Mouse (Mus musculus) midbrain, embryonic 11.5 days (tissue): Measurements from ENCODE around the gene Rwdd2a. TPM values are rescaled to one million over a fixed set of nuclear protein-coding genes. Genes with fewer than 3 reads are reported as not detected.

Experiments
- ATAC-seq: fragments of 200-750 bp; cut with Nextera tagmentation; 2 replicates; pipeline ENCODE4 v1.8.0; 2017; ENCODE audit warnings: moderate TSS enrichment, moderate library complexity; ENCODE audit not compliant: low FRiP score
- DNase-seq: peaks from one replicate; pipeline ENCODE4 v3.0.0; 2015; ENCODE audit warnings: low spot score; ENCODE audit errors: missing footprints
- H3K27ac ChIP-seq: fragments of 300-500 bp; sonication (generic); 2 replicates; pipeline ENCODE4 v1.5.1; 2014; ENCODE audit warnings: low read depth, low read length
- H3K27me3 ChIP-seq: fragments of 300-500 bp; sonication (generic); 2 replicates; pipeline ENCODE4 v1.6.1; 2014; ENCODE audit warnings: mild to moderate bottlenecking, low read length, moderate library complexity, mixed read lengths; ENCODE audit not compliant: control insufficient read depth, insufficient read depth
- H3K36me3 ChIP-seq: fragments of 300-500 bp; sonication (generic); 2 replicates; pipeline ENCODE4 v1.6.1; 2014; ENCODE audit warnings: mild to moderate bottlenecking, low read length, moderate library complexity, mixed read lengths; ENCODE audit not compliant: control insufficient read depth, insufficient read depth
- H3K4me1 ChIP-seq: fragments of 300-500 bp; sonication (generic); 2 replicates; pipeline ENCODE4 v1.6.1; 2014; ENCODE audit warnings: low read length; ENCODE audit not compliant: control insufficient read depth, insufficient read depth
- H3K4me2 ChIP-seq: fragments of 300-500 bp; sonication (generic); 2 replicates; pipeline ENCODE4 v1.6.1; 2014; ENCODE audit warnings: mild to moderate bottlenecking, moderate library complexity
- H3K4me3 ChIP-seq: fragments of 300-500 bp; sonication (generic); 2 replicates; pipeline ENCODE4 v1.5.1; 2014; ENCODE audit warnings: low read depth, low read length
- H3K9ac ChIP-seq: fragments of 300-500 bp; sonication (generic); 2 replicates; pipeline ENCODE4 v1.6.1; 2014; ENCODE audit warnings: low read length
- H3K9me3 ChIP-seq: fragments of 300-500 bp; sonication (generic); 2 replicates; pipeline ENCODE4 v1.6.1; 2016; ENCODE audit warnings: low read length; ENCODE audit not compliant: control insufficient read depth
- WGBS: fragments of 180-500 bp; shearing (Covaris S2); extraction: QIAGEN DNeasy Blood & Tissue Kit; methylation state at CpG from one replicate; pipeline ENCODE4 v1.1.7; 2014; 5-methylcytosine and 5-hydroxymethylcytosine counted together
- polyA plus RNA-seq: library from polyadenylated mRNA; unstranded; fragments of >200 nt; fragmentation: Nextera tagmentation; extraction: Ambion mirVana; gene quantifications from 2 replicates; pipeline ENCODE4 v1.2.1, GENCODE M21; 2014

Gene Rwdd2a
- 5.1 and 5.2 TPM in 2 replicates for polyA plus RNA-seq

GRCm38 (mm10) chr9:86571540-86572135, at the start of gene Rwdd2a, which contains the start of gene Pgm3:
Gene Rwdd2a (plus strand): TSS chr9:86571991.
Gene Pgm3 (minus strand): TSS chr9:86571842.
- WGBS: under 1% methylated on average over 59 of the region's 59 CpGs
- Histone ChIP-seq H3K4me2 (peak within 1 kb of the TSS; percentile 99), H3K27ac (no peak within 1 kb of the TSS), H3K9me3 (no peaks in the 10 kb centered on the region), H3K4me3 (peak within 1 kb of the TSS; percentile 74), H3K27me3 (no peaks in the 10 kb centered on the region), H3K9ac (peak within 1 kb of the TSS; percentile 71), H3K4me1 (peaks cover 11% of the 10 kb centered on the region; the same call in 1 of the 2 replicates), H3K36me3 (no peaks in the 10 kb centered on the region)
- ATAC-seq (peak; percentile 99), DNase-seq (peak; percentile 100)

GRCm38 (mm10) chr9:86522335-86522734, 49.5 kb upstream of the Rwdd2a start:
- Histone ChIP-seq H3K4me3 (no peak overlapping the region), H3K9me3 (no peaks in the 10 kb centered on the region), H3K9ac (no peak overlapping the region), H3K36me3 (peaks cover 4% of the 10 kb centered on the region; the same call in 1 of the 2 replicates), H3K27ac (no peak overlapping the region), H3K4me1 (no peaks in the 10 kb centered on the region), H3K4me2 (no peak overlapping the region), H3K27me3 (no peaks in the 10 kb centered on the region)
- ATAC-seq (no peak), DNase-seq (no peak)

- Histone ChIP-seq H3K9me3 (no peaks in the 10 kb centered on the region), H3K36me3 (peaks cover 3% of the 10 kb centered on the region; the same call in 1 of the 2 replicates), H3K9ac (no peak overlapping the region), H3K27me3 (no peaks in the 10 kb centered on the region), H3K4me2 (no peak overlapping the region), H3K27ac (no peak overlapping the region), H3K4me3 (no peak overlapping the region), H3K4me1 (no peaks in the 10 kb centered on the region)
- 68% methylated on average over 2 of the region's 2 CpGs for WGBS
- DNase-seq (no peak), ATAC-seq (no peak)
These were observed 46.2 kb upstream of the Rwdd2a start for GRCm38 (mm10) chr9:86525600-86525999.

GRCm38 (mm10) chr9:86534071-86534470, 37.7 kb upstream of the Rwdd2a start:
- WGBS: 93% methylated on average over 5 of the region's 5 CpGs
- Histone ChIP-seq H3K9ac (no peak overlapping the region), H3K4me3 (no peak overlapping the region), H3K27me3 (no peaks in the 10 kb centered on the region), H3K4me1 (no peaks in the 10 kb centered on the region), H3K36me3 (no peaks in the 10 kb centered on the region), H3K27ac (no peak overlapping the region), H3K9me3 (no peaks in the 10 kb centered on the region), H3K4me2 (no peak overlapping the region)
- no peak for ATAC-seq
- DNase-seq: no peak

- Histone ChIP-seq H3K4me2 (no peak overlapping the region), H3K9me3 (no peaks in the 10 kb centered on the region), H3K36me3 (peaks cover under 1% of the 10 kb centered on the region; the same call in 1 of the 2 replicates), H3K4me3 (no peak overlapping the region), H3K27ac (no peak overlapping the region), H3K27me3 (no peaks in the 10 kb centered on the region), H3K4me1 (no peaks in the 10 kb centered on the region), H3K9ac (no peak overlapping the region)
- no peak for ATAC-seq
- 96% methylated on average over 3 of the region's 3 CpGs for WGBS
- no peak for DNase-seq
These were observed 28.3 kb upstream of the Rwdd2a start for GRCm38 (mm10) chr9:86543451-86543850.

GRCm38 (mm10) chr9:86544559-86544958, 27.2 kb upstream of the Rwdd2a start:
- 75% methylated on average over 1 of the region's 1 CpGs for WGBS
- no peak for DNase-seq
- Histone ChIP-seq H3K4me2 (no peak overlapping the region), H3K36me3 (peaks cover 2% of the 10 kb centered on the region; the same call in 1 of the 2 replicates), H3K27ac (no peak overlapping the region), H3K27me3 (no peaks in the 10 kb centered on the region), H3K4me1 (no peaks in the 10 kb centered on the region), H3K9me3 (no peaks in the 10 kb centered on the region), H3K4me3 (no peak overlapping the region), H3K9ac (no peak overlapping the region)
- no peak for ATAC-seq

- H3K4me1 ChIP-seq: no peaks in the 10 kb centered on the region
- no peak for ATAC-seq
- H3K4me3 ChIP-seq: no peak overlapping the region
- H3K9ac ChIP-seq: no peak overlapping the region
- DNase-seq: no peak
- no peak overlapping the region for H3K27ac ChIP-seq
- peaks cover 4% of the 10 kb centered on the region; the same call in 1 of the 2 replicates for H3K36me3 ChIP-seq
- no peaks in the 10 kb centered on the region for H3K27me3 ChIP-seq
- no peak overlapping the region for H3K4me2 ChIP-seq
- 93% methylated on average over 5 of the region's 5 CpGs for WGBS
- H3K9me3 ChIP-seq: no peaks in the 10 kb centered on the region
These were observed 22.1 kb upstream of the Rwdd2a start for GRCm38 (mm10) chr9:86549637-86550162.

GRCm38 (mm10) chr9:86550717-86551116, 21.1 kb upstream of the Rwdd2a start:
- Histone ChIP-seq H3K9ac (no peak overlapping the region), H3K4me3 (no peak overlapping the region), H3K36me3 (peaks cover 4% of the 10 kb centered on the region; the same call in 1 of the 2 replicates), H3K27ac (no peak overlapping the region), H3K4me2 (no peak overlapping the region), H3K4me1 (no peaks in the 10 kb centered on the region), H3K9me3 (no peaks in the 10 kb centered on the region), H3K27me3 (no peaks in the 10 kb centered on the region)
- DNase-seq (no peak), ATAC-seq (no peak)
- 92% methylated on average over 3 of the region's 3 CpGs for WGBS

GRCm38 (mm10) chr9:86553886-86554285, 17.9 kb upstream of the Rwdd2a start:
- H3K27me3 ChIP-seq: no peaks in the 10 kb centered on the region
- DNase-seq (no peak), ATAC-seq (no peak)
- no peak overlapping the region for H3K27ac ChIP-seq
- H3K9ac ChIP-seq: no peak overlapping the region
- H3K9me3 ChIP-seq: no peaks in the 10 kb centered on the region
- 89% methylated on average over 9 of the region's 9 CpGs for WGBS
- peaks cover 7% of the 10 kb centered on the region; the same call in 1 of the 2 replicates for H3K36me3 ChIP-seq
- H3K4me3 ChIP-seq: no peak overlapping the region
- no peak overlapping the region for H3K4me2 ChIP-seq
- H3K4me1 ChIP-seq: no peaks in the 10 kb centered on the region
